Mouse (Mus musculus) v-Abl transformed pro-B cells (cell line): ENCODE data around the gene Ston1.

ENCODE experiments used
- in situ Hi-C, 2 experiments: fragments of 400-800 bp; cut with MboI; formaldehyde crosslinking; loops; one replicate each; pipeline ENCODE4 v1.15.1; 2025; ENCODE audit not compliant: unreplicated experiment in 2 of 2

The Ston1 gene

DNA sequence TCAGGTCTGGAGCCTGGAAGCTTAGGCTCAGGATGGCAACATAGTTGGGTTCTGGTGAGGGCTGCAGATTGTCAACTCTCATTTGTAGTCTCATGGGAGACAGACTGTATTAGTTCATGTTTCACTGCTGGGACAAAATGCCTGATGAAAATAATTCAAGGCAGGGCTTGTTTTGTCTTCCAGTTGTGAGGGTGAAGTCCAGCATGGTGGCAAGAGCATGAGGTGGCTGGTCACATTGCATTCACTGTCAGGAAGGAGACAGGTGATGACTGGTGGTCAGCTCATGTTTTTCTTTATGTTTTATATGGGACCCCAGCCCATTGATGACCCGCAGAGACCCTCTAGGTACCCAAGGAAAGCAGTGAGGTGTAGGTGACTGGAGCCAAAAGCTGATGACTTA, 25.2 kb downstream of the Ston1 start:
- in situ Hi-C loops = no loop called here

- in situ Hi-C loops = no loop called here
These were observed 26.9 kb downstream of the Ston1 start for GRCm38 (mm10) chr17:88624386-88624785.

DNA sequence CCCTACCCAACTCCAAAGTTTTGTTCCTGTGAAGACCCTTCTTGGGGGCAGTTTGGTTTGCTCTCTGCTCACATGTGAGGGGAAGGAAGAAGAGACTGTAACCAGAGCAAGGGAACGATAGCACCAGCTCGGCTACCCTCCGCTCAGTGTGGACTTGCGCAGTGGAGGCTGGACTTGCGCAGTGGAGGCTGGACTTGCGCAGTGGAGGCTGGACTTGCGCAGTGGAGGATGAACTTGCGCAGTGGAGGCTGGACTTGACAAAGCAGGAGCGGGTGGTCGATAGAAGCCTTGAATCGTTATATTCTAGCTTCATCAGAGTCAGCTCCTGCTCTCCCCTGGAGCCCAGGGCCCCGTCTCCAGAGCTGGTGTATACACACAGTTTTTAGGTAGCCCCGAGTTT, 27.9 kb downstream of the Ston1 start:
- in situ Hi-C loops = loop anchor here (25.0 kb wide), 3 partner anchors 213 to 938 kb away; no protein-coding TSS in a partner anchor

- in situ Hi-C loops = loop anchor here (25.0 kb wide), 3 partner anchors 214 to 939 kb away; no protein-coding TSS in a partner anchor
These were observed 28.4 kb downstream of the Ston1 start for GRCm38 (mm10) chr17:88625931-88626330.

GRCm38 (mm10) chr17:88626347-88626811, 28.9 kb downstream of the Ston1 start:
- in situ Hi-C loops = loop anchor here (25.0 kb wide), 3 partner anchors 214 to 939 kb away; no protein-coding TSS in a partner anchor

DNA sequence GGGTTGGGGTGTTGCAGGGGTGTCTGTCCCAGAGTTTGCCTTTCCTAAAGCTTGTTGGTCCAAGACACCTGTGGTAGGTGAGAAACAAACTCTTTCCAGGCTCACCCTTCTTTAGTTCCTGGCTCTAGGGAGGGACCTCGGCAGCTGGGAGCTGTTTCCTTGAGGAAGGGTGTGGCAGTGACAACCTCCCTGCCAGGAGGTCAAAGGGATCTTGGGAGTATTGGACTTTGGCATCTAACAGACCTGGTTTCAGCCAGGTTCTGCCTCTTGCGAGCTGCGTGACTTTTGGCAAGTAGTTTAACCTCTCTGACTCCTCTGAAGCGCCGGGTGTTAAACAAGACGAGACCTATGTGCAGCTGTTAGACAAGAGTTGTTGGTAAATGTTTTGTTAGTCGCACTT, 29.7 kb downstream of the Ston1 start:
- in situ Hi-C loops = loop anchor here (25.0 kb wide), 3 partner anchors 215 to 940 kb away; no protein-coding TSS in a partner anchor

GRCm38 (mm10) chr17:88628676-88629380, 31.3 kb downstream of the Ston1 start:
- in situ Hi-C loops = loop anchor here (25.0 kb wide), 3 partner anchors 217 to 942 kb away; no protein-coding TSS in a partner anchor

GRCm38 (mm10) chr17:88629381-88629759, 31.9 kb downstream of the Ston1 start:
- in situ Hi-C loops = loop anchor here (25.0 kb wide), 3 partner anchors 217 to 942 kb away; no protein-coding TSS in a partner anchor

- in situ Hi-C loops = loop anchor here (25.0 kb wide), 3 partner anchors 218 to 943 kb away; no protein-coding TSS in a partner anchor
These were observed 32.6 kb downstream of the Ston1 start for GRCm38 (mm10) chr17:88629931-88630553.

DNA sequence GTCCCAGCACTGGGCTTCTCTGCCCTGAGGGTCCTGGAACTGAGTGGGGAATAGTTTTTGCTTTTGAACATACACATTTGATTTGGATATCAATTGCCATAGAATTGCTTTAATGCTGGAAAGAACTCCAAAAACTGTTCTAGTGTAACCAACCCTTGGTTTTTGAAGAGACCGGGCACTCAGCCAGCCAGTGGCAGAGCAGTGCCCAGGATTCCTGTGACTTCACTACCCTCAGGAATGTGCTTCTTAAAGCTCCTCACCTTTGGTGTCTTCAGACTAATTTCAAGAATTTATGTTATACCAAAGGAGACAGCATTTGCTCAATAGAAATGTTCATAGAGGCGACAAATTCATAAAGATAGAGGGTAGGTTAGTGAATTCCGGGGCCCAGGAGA, 33.1 kb downstream of the Ston1 start:
- in situ Hi-C loops = loop anchor here (25.0 kb wide), 3 partner anchors 218 to 943 kb away; no protein-coding TSS in a partner anchor

DNA sequence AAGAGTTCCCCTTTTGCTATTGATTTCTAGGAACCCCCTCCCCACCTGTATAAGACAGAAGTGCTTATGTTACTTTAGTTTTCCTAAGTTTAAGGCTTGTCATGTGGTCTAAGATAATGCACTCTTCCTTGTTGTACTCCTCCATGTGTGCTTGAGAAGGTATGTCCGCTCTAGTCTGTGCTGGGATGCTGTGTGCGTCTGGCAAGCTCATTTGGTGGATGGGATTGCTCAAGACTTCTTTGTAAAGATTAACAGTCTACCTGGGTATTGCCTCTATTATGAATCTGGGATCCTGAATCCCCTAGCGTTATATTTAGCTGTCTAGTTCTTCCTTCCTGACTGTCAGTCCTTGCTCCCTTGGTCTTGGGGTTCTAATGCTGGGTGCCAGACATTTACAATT, 35.1 kb downstream of the Ston1 start:
- in situ Hi-C loops = loop anchor here (25.0 kb wide), 3 partner anchors 220 to 945 kb away; no protein-coding TSS in a partner anchor

DNA sequence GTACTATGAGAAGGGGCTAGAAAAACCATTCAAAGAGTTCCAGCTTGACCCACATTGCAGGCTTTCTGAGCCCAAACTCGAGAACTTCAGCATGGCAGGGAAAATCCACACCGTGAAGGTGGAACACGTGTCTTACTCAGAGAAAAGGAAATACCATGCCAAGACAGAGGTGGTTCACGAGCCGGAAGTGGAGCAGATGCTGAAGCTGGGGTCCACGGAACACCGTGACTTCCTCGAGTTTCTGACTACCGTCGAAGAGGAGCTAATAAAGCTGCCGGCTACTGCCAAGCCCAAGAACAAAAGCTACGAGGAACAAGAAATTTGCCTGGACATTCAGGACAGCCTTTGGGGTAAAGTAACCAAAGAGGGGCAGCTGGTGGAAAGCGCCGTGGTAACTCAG, 38.6 kb downstream of the Ston1 start:
- in situ Hi-C loops = loop anchor here (5.0 to 25.0 kb wide), 6 partner anchors 109 to 949 kb away; no protein-coding TSS in a partner anchor

- in situ Hi-C loops = loop anchor here (5.0 to 25.0 kb wide), 6 partner anchors 109 to 949 kb away; no protein-coding TSS in a partner anchor
These were observed 39.1 kb downstream of the Ston1 start for GRCm38 (mm10) chr17:88636587-88636986.

DNA sequence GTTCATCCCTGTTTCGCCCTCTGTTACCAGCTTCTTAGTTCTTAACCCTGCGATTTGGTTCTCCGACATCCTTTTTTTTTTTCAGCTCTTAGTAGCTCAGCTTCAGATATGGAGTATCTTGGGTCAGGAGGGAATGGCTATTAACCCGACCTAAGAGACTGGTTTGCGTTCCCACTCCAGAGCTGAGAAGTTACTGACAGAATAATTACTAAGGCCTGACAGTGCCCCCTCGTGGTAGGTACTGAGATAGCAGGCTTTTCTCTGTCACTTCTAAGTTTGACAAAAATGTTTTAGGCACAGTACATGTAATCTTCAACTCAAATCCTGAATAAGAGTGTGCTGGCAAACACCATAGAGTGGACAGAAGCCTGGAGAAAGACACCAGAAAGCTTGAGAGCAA, 43.5 kb downstream of the Ston1 start:
- in situ Hi-C loops = loop anchor here (5.0 to 25.0 kb wide), 5 partner anchors 114 to 954 kb away; no protein-coding TSS in a partner anchor

DNA sequence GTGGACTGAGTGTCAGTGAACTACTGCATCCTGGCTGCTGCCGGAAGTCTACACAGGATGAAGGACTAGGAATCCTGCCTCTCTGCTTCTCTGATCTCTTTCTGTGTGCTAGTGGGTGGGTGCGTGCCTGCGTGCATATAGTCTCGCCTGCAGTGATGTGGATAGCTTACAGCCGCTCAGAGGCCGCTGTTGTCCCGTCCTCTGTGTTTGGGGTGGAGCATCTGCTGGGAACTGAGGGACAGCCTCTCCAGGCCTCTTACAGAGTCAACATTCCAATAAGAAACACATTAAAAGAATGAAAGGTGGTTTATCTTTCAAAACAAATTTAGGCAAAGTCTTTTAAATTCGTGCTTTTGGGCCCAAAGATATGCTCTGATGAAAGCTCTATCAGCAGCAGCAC, 44.4 kb downstream of the Ston1 start:
- in situ Hi-C loops = loop anchor here (5.0 to 25.0 kb wide), 5 partner anchors 115 to 955 kb away; no protein-coding TSS in a partner anchor

GRCm38 (mm10) chr17:88644876-88645275, 47.4 kb downstream of the Ston1 start:
- in situ Hi-C loops = loop anchor here (5.0 to 25.0 kb wide), 6 partner anchors 118 to 1937 kb away; no protein-coding TSS in a partner anchor

DNA sequence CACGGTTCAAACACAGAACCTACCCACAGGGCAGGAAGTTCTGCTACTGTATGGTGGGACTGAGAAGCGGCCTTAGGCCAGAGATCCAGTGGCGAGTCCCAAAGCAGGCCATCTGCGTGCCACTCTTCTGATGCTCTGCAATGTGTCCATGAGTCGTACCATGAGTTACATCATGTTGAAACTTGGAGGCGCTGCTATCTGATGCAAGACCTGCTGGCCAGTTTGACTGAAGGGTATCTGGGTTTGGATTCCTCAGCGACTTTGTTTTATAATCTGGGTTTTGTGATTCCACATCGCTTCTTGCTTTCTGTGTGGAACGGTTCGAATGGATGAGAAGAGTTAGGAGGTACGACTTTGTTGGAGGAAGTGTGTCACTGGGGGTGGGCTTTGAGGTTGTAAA, 47.8 kb downstream of the Ston1 start:
- in situ Hi-C loops = loop anchor here (5.0 to 25.0 kb wide), 5 partner anchors 233 to 1937 kb away; no protein-coding TSS in a partner anchor

GRCm38 (mm10) chr17:88647149-88647548, 49.7 kb downstream of the Ston1 start:
- in situ Hi-C loops = loop anchor here (5.0 to 25.0 kb wide), 5 partner anchors 235 to 1935 kb away; no protein-coding TSS in a partner anchor

DNA sequence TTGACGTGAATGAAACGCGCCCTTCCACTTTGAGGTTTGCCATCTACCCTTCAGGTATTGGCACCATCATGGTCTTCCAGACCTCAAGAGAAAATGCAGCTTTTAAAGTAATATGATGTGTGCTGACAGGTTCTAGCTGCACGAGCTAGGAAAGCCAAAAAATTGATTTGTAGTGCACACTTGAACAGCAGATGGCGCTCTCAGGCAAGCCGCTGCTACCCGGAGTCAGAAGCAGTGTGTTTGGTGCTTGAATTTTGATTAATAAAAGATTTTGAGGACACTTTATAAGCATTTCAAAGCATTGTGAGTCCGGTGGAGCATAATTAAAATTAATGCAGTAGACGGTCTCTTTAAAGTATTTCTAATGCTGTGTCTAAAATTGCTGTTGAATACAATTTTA, 54.5 kb downstream of the Ston1 start:
- in situ Hi-C loops = loop anchor here (5.0 to 25.0 kb wide), 8 partner anchors 105 to 1930 kb away; no protein-coding TSS in a partner anchor

DNA sequence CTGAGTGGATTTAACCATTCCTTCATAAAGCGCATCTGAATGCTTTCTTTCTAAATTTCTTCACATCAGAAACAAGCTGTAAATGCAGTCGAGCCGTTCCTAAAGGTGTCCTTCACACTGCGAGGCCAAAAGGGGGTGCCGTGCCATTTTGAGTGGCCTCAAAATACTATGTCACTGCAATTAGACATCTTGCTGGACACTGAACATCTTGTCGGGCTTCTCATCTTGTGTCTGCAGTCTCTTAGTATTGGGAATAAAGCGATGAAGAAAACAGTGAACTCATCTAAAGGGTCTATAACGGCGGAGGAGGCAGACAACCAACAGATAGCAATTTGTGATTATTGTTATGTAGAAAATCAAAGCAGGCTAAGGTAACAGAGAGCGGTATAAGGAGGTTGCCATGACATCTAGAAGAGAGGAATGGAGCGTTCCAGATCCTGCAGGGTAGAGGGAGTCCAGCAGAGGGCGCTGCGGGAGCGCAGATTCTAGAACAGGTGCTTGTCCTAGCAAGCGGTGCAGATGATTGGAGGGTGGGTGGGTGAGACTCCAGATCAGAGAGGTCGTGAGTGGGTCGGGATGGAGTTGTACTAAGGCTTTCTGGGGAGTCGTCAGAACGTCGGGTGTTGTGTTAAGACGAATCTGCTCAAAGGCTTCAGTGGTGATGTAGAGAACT, 55.4 kb downstream of the Ston1 start:
- in situ Hi-C loops = loop anchor here (5.0 to 25.0 kb wide), 8 partner anchors 104 to 1929 kb away; no protein-coding TSS in a partner anchor
